Mouse (Mus musculus): ENCODE data around the gene Gale.

DNA sequence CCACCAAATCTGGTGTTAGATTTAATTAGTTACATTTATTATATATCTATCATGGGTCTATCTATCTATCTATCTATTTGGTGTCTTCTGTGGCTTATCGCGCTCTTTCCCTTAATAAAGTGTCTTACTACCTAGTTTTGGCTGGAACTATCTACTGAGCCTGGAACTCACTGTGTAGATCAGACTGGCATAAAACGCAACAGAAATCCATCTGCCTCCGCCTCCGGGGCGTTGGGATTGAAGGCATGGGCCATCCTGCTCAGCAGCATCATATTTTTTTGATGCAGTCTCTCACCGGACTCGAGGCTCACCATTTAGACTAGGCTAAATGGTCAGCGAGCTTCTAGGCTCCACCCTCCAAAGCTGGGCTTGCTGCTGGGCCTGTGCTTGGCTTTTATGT is 24.2 kb downstream of the Gale start:
- TF ChIP-seq FLI1 (IDR thresholded peaks at IDR 0.05; ENCODE audit: low read length) = no peak
- TF ChIP-seq GATA1 (IDR thresholded peaks at IDR 0.05; ENCODE audit: borderline replicate concordance, low read length) = no peak

All from megakaryocyte, embryonic 14.5 days (primary cell).